Mouse (Mus musculus) cerebellum, adult 9-10 months (tissue): ENCODE data around the gene Noa1.

ENCODE experiments used
- DNase-seq: peaks from one replicate; pipeline ENCODE4 v3.0.0; 2022

The Noa1 gene

DNA sequence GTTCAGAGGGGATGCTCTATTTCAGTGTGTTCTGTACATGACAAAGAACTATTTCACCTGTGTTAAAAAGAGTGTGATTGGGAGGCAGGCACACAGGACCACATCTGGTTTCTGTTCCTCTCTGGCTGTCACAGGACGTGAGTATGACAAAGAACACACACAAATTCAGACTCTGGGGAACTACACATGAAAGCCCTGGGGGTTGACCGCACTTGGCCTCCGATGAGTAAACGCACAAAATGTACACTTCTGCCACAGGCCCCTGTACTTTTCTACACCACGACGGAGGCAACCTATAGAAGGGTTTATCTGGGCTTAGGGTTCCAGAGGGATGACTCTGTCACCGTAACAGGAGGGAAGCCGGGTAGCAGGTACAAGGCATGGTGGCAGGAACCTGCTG lies 20.2 kb downstream of the Noa1 start:
- DNase-seq = no peak

GRCm38 (mm10) chr5:77287901-77288300 lies 22.0 kb downstream of the Noa1 start:
- DNase-seq = no peak

- no peak for DNase-seq
Measured at GRCm38 (mm10) chr5:77286904-77287303, 23.0 kb downstream of the Noa1 start.

- no peak for DNase-seq
Measured at GRCm38 (mm10) chr5:77285685-77286084, 24.2 kb downstream of the Noa1 start.

DNA sequence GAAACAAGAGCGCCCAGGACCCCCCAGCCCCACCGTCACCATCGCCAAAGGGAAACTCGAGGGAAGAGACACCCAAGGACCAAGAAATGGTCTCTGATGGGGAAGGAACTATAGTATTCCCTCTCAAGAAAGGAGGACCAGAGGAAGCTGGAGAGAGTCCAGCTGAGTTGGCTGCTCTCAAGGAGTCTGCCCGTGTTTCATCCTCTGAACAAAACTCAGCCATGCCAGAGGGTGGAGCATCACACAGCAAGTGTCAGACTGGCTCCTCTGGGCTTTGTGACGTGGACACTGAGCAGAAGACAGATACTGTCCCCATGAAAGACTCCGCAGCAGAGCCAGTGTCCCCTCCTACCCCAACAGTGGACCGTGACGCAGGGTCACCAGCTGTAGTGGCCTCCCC lies 27.6 kb downstream of the Noa1 start:
- peak; percentile 53 for DNase-seq

DNA sequence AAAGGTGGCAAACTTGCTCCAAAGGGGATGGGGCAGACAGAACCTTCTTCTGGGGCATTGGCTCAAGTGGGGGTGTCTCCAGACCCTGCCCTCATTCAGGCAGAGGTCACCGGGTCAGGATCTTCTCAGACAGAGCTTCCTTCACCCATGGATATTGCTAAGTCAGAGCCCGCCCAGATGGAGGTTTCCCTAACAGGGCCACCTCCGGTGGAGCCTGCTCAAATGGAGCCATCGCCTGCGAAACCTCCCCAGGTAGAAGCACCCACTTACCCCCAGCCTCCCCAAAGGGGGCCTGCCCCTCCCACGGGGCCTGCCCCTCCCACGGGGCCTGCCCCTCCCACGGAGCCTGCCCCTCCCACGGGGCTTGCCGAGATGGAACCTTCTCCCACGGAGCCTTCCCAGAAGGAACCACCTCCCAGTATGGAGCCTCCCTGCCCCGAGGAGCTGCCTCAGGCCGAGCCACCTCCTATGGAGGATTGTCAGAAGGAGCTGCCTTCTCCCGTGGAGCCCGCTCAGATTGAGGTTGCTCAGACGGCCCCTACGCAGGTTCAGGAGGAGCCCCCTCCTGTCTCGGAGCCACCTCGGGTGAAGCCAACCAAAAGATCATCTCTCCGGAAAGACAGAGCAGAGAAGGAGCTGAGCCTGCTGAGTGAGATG lies 28.2 kb downstream of the Noa1 start:
- no peak for DNase-seq

DNA sequence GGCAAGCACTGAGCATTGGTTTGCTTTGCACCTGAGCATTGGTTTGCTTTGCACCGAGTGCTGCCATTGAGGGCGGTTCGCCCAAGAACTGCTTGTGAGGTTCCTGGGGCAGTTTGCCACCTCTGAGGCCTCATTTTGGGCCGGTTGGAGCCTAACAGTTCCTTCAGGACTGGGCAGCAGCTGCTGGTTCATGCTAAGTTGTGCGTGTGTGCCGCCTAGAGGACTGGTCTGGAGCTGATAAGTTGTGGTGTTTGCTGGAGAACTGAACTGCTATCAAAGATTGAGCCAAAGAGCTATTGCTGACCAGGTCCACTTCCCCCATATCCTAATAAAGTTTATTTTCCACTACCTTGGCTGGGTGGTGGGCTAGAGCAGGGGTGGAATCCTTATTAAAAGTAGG lies 32.7 kb downstream of the Noa1 start:
- no peak for DNase-seq

- DNase-seq = no peak
Measured at GRCm38 (mm10) chr5:77275950-77276349, 33.9 kb downstream of the Noa1 start.

- no peak for DNase-seq
Measured at GRCm38 (mm10) chr5:77273151-77273550, 36.7 kb downstream of the Noa1 start.

GRCm38 (mm10) chr5:77269399-77269798 lies 40.5 kb downstream of the Noa1 start:
- no peak for DNase-seq

GRCm38 (mm10) chr5:77267957-77268624 lies 41.8 kb downstream of the Noa1 start:
- no peak for DNase-seq

DNA sequence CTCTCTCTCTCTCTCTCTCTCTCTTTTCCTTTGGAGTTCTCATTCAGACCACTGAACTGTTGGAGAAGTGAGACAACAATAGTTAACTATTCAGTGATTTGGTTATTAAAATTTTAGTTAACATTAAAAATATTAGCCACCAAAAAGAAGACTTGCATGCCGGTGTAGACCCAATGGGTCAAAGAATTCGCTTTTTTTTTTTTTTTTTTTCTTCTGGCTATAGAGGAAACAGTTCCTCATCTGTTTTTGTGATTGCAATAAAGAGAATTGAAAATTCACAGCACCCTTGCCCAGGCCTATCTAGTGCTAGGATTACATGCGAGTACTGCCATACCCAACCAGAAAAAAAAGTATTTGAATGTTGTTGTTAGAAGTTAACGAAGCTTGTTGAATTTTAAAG lies 42.4 kb downstream of the Noa1 start:
- DNase-seq = no peak

GRCm38 (mm10) chr5:77266886-77267401 lies 42.9 kb downstream of the Noa1 start:
- DNase-seq = no peak

DNA sequence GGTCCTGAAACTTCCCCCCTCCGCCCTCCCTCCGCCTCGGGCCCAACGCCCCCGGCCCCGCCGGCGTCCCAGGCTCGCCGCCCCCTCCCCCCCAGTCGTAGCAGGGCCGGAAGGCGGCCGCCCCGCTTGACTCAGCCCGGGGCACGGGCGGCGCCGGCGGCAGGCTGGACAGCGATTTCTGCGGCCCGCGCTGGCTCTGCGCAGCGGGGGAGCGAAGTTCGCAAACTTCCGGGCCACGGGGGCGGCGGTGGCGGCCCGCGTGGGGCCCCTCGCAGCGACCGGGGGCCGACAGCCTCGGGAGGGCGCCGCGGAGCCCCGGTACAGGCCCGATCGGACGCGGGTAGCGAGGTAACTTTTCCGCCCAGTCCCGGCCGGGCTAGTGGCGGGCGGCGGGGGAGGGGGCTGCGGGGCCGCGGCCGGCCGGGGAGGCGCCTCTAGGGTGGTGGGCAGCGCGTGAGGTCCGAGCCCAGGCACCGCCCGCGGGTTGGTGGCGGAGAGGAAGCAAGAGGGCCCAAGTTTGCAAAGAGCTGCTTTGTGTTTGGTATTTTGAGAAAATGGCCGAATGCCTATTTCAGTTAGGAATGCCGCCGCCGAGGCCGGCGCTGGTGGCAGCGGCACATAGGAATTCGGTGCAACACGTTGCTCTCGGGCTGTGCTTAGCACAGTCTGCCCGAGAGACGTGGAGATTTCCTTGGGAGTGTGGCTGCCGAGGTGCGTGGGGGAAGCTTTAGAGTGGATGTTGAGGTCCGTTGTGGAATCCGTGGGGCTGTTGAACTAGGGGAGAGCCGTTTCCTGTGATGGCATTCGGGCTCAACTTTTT lies 43.6 kb downstream of the Noa1 start:
- no peak for DNase-seq

- DNase-seq = peak; percentile 12
Measured at GRCm38 (mm10) chr5:77265671-77266065, 44.2 kb downstream of the Noa1 start.

DNA sequence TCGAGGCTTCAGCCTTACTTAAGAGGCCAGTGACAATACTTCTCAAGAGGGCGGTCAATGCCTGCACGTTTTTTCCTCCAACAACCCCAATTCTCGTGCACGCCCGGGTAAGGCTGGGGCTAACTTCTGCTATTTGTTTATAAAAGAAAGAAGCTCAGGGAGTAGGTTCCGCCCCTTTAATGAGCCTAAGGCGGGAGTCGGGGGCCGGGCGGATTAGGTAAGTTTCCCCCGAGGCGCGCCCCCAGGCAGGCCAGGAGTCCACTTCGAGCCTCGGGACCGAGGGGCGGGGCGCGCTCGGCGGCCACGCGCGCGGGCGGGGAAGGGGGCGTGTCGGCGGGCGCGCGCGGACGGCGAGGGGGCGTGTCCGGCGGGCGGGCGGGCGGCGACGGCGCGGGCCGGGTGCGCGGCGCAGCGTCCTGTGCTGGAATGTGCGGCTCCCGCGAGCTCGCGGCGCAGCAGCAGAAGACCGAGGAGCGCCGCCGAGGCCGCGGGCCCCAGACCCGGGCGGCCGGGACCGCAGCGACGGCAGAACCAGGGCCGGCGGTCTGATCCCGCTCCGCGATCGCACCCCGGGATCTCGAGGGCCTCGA lies 44.7 kb downstream of the Noa1 start, which contains the start of gene Rest:
TSS of gene Rest (plus strand) at position 411 of the 590 bp plus-strand sequence.
- peak; percentile 37 for DNase-seq

- no peak for DNase-seq
Measured at GRCm38 (mm10) chr5:77262105-77262504, 47.8 kb downstream of the Noa1 start.

GRCm38 (mm10) chr5:77261137-77261536 lies 48.7 kb downstream of the Noa1 start:
- DNase-seq = no peak

GRCm38 (mm10) chr5:77260141-77260540 lies 49.7 kb downstream of the Noa1 start:
- no peak for DNase-seq

DNA sequence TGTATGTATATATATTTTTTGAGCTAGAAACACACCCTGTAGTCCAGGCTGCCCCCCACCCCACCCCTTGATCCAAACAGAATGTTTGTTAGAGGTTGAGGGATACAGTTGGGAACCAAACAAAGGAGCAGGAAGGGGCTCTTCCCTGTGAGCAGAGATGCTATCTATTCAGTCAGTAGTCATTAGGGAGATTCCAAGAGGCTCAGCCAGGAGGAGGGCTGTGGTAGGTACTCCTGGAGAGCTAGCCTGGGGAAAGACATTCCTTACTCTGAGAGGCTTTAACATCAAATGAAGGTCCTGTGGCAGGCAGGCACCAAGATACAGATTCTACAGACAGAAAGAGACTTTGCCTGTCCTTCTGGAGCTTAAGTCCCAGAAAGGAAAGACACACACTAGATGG lies 50.6 kb downstream of the Noa1 start:
- DNase-seq = no peak

GRCm38 (mm10) chr5:77257603-77258002 lies 52.3 kb downstream of the Noa1 start:
- DNase-seq = no peak

DNA sequence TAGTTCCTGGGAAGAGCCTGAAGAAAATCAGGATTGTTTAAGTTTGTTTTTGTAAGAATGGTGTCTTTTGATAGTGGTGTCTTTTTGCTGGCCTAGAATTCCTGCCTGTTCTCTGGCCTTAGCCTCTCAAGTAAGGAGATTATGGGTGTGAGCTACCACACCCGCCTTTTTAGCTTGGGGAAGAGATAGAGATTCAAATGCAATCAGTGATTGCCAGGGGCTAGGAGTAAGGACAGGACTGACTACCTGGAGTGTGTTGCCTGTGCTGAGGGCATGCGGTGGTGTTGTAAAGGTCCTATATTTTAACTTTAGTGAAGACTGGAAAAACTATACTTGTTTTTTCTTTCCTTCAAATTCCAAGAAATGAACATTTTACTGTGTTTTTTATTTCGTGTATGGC lies 55.5 kb downstream of the Noa1 start:
- no peak for DNase-seq

DNA sequence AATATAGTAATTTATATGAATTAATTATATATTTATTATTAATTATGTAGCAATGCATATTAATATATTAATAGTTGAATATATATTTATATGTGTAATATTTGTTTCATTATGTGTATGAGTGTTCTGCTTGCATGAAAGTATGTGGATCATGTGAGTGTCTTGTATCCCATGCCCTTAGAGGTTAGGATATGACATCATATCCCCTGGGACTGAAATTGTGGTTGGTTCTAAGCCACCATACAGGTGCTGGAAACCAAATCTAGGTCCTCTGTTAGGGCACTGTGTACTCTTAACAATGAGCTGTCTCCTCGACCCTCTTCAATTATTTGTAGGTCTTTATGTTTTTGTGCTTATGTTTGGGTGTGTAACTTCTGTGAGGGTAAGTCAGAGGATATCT lies 56.7 kb downstream of the Noa1 start:
- DNase-seq = no peak
